Mouse (Mus musculus) intestine, embryonic 16.5 days (tissue): Measurements from ENCODE around the gene Zfyve27. TPM values are rescaled to one million over a fixed set of nuclear protein-coding genes. Genes with fewer than 3 reads are reported as not detected.

Experiments used
- ATAC-seq: fragments of 200-750 bp; cut with Nextera tagmentation; 2 replicates; pipeline ENCODE4 v1.8.0; 2017; ENCODE audit warnings: moderate TSS enrichment, moderate library complexity
- H3K27ac ChIP-seq: fragments of 300-500 bp; sonication (generic); 2 replicates; pipeline ENCODE4 v1.5.1; 2014; ENCODE audit warnings: mild to moderate bottlenecking, low read length
- H3K27me3 ChIP-seq: fragments of 300-500 bp; sonication (generic); replicated peaks from 2 replicates; pipeline ENCODE4 v1.6.1; 2014; ENCODE audit warnings: low read length, control low read depth, mixed read lengths; ENCODE audit not compliant: control insufficient read depth, insufficient read depth
- H3K36me3 ChIP-seq: fragments of 300-500 bp; sonication (generic); 2 replicates; pipeline ENCODE4 v1.6.1; 2014; ENCODE audit warnings: low read length, control low read depth; ENCODE audit not compliant: control insufficient read depth, insufficient read depth
- H3K4me1 ChIP-seq: fragments of 300-500 bp; sonication (generic); 2 replicates; pipeline ENCODE4 v1.6.1; 2014; ENCODE audit warnings: low read length, control low read depth, mixed read lengths; ENCODE audit not compliant: control insufficient read depth, insufficient read depth
- H3K4me2 ChIP-seq: fragments of 300-500 bp; sonication (generic); 2 replicates; pipeline ENCODE4 v1.6.1; 2014; ENCODE audit warnings: low read depth, low read length, control low read depth
- H3K4me3 ChIP-seq: fragments of 300-500 bp; sonication (generic); 2 replicates; pipeline ENCODE4 v1.5.1; 2014; ENCODE audit warnings: mild to moderate bottlenecking, low read length
- H3K9ac ChIP-seq: fragments of 300-500 bp; sonication (generic); 2 replicates; pipeline ENCODE4 v1.6.1; 2014; ENCODE audit warnings: low read depth, low read length
- H3K9me3 ChIP-seq: fragments of 300-500 bp; sonication (generic); 2 replicates; pipeline ENCODE4 v1.6.1; 2016; ENCODE audit warnings: low read length, control low read depth; ENCODE audit not compliant: control insufficient read depth
- WGBS: fragments of 180-500 bp; shearing (Covaris S2); extraction: QIAGEN DNeasy Blood & Tissue Kit; methylation state at CpG from one replicate; pipeline ENCODE4 v1.1.7; 2014; 5-methylcytosine and 5-hydroxymethylcytosine counted together
- polyA plus RNA-seq: library from polyadenylated mRNA; unstranded; fragments of >200 nt; fragmentation: Nextera tagmentation; extraction: Ambion mirVana; gene quantifications from 2 replicates; pipeline ENCODE4 v1.2.1, GENCODE M21; 2015

Gene Zfyve27
- 19.0 and 20.6 TPM in 2 replicates for polyA plus RNA-seq

GRCm38 (mm10) chr19:42163764-42164163, at the start of gene Zfyve27:
TSS of gene Zfyve27 (plus strand) at chr19:42163951.
- H3K36me3 ChIP-seq = no peaks in the 10 kb centered on the region
- H3K4me1 ChIP-seq = peaks cover 3% of the 10 kb centered on the region; the same call in 1 of the 2 replicates
- H3K27me3 ChIP-seq = no peaks in the 10 kb centered on the region
- no peak within 1 kb of the TSS for H3K27ac ChIP-seq
- H3K4me3 ChIP-seq = no peak within 1 kb of the TSS
- no peak for ATAC-seq
- 48% methylated on average over 5 of the region's 5 CpGs for WGBS
- no peaks in the 10 kb centered on the region for H3K9me3 ChIP-seq
- H3K9ac ChIP-seq = no peak within 1 kb of the TSS
- H3K4me2 ChIP-seq = no peak within 1 kb of the TSS

DNA sequence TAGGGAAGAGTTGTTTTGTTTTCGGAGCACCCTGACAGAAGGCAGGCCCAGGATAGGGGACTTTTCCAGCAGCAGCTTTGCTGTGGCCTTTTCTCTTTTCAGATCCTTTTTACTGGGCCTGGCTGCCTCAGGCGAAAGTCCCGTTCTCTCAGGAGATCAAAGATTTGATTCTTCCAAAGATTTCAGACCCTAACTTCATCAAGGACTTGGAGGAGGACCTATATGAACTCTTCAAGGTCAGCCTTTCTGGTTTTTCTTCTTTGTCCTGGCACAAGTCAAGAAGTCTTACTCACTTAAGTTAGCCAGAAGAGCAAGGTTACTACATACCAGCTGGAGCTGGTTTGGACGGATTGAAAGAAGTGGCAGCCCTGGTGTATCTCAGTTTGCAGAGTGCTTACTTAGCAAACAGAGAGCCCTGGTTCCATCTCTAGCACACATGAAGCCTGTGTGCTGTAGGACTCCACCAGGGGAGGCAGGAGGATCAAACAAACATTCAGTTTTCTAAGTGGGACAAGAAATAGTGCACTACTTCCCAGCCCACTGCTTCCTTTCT, 47.9 kb upstream of the Zfyve27 start:
- no peak overlapping the region for H3K9ac ChIP-seq
- WGBS = 88% methylated on average over 4 of the region's 4 CpGs
- no peak overlapping the region for H3K27ac ChIP-seq
- H3K27me3 ChIP-seq = no peaks in the 10 kb centered on the region
- no peak for ATAC-seq
- no peaks in the 10 kb centered on the region for H3K4me1 ChIP-seq
- H3K9me3 ChIP-seq = no peaks in the 10 kb centered on the region
- no peak overlapping the region for H3K4me3 ChIP-seq
- peaks cover 11% of the 10 kb centered on the region; the same call in 1 of the 2 replicates for H3K36me3 ChIP-seq
- H3K4me2 ChIP-seq = no peak overlapping the region

GRCm38 (mm10) chr19:42118142-42118541, 45.6 kb upstream of the Zfyve27 start:
- Histone ChIP-seq H3K27ac (no peak overlapping the region), H3K36me3 (peaks cover 11% of the 10 kb centered on the region; the same call in 1 of the 2 replicates), H3K27me3 (no peaks in the 10 kb centered on the region), H3K4me1 (no peaks in the 10 kb centered on the region), H3K4me2 (no peak overlapping the region), H3K9me3 (no peaks in the 10 kb centered on the region), H3K9ac (no peak overlapping the region), H3K4me3 (no peak overlapping the region)
- 90% methylated on average over 9 of the region's 9 CpGs for WGBS
- ATAC-seq = no peak

DNA sequence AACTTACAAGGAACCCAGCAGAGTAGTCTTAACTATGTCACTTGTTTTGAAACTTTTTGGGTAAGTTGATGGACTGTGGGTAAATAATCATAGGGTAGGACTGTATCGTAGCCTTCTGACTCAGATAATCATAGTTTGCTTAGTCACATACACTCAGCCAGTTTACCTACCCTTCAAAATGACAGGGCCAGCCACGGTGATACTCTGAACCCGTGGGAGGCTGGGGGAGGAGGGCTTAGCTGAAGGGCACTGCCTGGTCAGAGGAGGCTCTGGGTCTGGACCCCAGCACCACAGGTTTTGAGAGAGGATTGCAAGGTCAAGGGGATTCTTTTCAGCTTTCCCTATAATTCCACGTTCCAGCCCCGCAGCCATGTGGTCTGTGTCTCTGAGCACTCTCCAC, 45.2 kb upstream of the Zfyve27 start:
- H3K27ac ChIP-seq = no peak overlapping the region
- no peak overlapping the region for H3K4me2 ChIP-seq
- H3K27me3 ChIP-seq = no peaks in the 10 kb centered on the region
- ATAC-seq = no peak
- H3K9ac ChIP-seq = no peak overlapping the region
- H3K4me1 ChIP-seq = peaks cover 1% of the 10 kb centered on the region; the same call in 1 of the 2 replicates
- peaks cover 11% of the 10 kb centered on the region; the same call in 1 of the 2 replicates for H3K36me3 ChIP-seq
- H3K4me3 ChIP-seq = no peak overlapping the region
- WGBS = 69% methylated on average over 5 of the region's 5 CpGs
- H3K9me3 ChIP-seq = no peaks in the 10 kb centered on the region

- no peak overlapping the region for H3K4me2 ChIP-seq
- no peaks in the 10 kb centered on the region for H3K27me3 ChIP-seq
- H3K4me3 ChIP-seq = no peak overlapping the region
- H3K9me3 ChIP-seq = no peaks in the 10 kb centered on the region
- ATAC-seq = no peak
- H3K36me3 ChIP-seq = peaks cover 14% of the 10 kb centered on the region; the same call in 1 of the 2 replicates
- no peak overlapping the region for H3K27ac ChIP-seq
- WGBS = 90% methylated on average over 8 of the region's 8 CpGs
- H3K9ac ChIP-seq = no peak overlapping the region
- peaks cover 6% of the 10 kb centered on the region; the same call in 1 of the 2 replicates for H3K4me1 ChIP-seq
Measured at GRCm38 (mm10) chr19:42120451-42120850, 43.3 kb upstream of the Zfyve27 start.

DNA sequence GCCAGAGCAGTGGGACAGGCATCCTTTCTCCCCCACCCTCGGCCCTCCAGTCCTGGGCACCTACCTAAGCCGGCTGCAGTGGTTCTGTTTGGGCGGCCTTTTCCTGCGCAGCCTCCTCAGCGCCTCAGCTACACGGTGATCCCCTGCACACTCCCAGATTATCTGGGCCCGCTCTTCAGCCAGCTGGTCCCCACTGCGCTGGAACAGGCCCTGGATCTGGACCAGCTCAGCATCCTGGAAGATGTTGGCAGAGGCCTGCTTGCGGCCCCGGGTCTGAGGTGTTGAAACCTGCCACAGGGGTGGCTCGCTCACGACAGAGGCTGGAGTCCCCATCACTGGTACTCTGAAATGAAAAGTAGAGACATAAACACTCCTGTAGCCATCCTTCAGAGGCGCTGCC, 39.1 kb upstream of the Zfyve27 start:
- H3K36me3 ChIP-seq = 0 out of 2 replicates have a peak, but pooled peaks cover 6% of the 10 kb centered on the region
- ATAC-seq = no peak
- no peak overlapping the region for H3K9ac ChIP-seq
- no peak overlapping the region for H3K4me2 ChIP-seq
- H3K4me3 ChIP-seq = no peak overlapping the region
- H3K27me3 ChIP-seq = no peaks in the 10 kb centered on the region
- H3K9me3 ChIP-seq = no peaks in the 10 kb centered on the region
- WGBS = 82% methylated on average over 13 of the region's 13 CpGs
- peaks cover 22% of the 10 kb centered on the region for H3K4me1 ChIP-seq
- no peak overlapping the region for H3K27ac ChIP-seq

GRCm38 (mm10) chr19:42125501-42126218, 38.1 kb upstream of the Zfyve27 start:
- Histone ChIP-seq H3K4me2 (no peak overlapping the region), H3K36me3 (0 out of 2 replicates have a peak, but pooled peaks cover 3% of the 10 kb centered on the region), H3K4me3 (no peak overlapping the region), H3K27me3 (no peaks in the 10 kb centered on the region), H3K4me1 (peaks cover 24% of the 10 kb centered on the region), H3K9me3 (no peaks in the 10 kb centered on the region), H3K9ac (no peak overlapping the region), H3K27ac (no peak overlapping the region)
- 79% methylated on average over 11 of the region's 11 CpGs for WGBS
- ATAC-seq = no peak

DNA sequence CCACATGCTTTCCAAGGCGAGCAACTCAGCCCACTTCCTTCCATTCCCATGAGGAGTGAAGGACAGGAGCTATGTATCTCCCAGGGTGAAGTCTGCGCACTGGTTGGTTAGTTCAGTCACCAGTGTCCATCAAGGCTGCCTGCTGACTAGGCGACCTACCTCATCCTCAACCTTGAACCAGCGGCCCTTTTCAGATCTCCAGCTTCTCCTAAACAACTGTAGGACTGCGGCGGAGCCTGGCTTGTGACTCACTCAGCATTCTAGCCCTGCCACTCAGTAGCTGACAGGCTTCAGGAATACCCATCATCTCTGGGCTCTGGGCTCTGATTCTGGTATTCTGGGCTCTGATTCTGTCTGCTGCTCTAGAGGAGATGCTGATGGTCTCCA, 37.5 kb upstream of the Zfyve27 start:
- H3K27ac ChIP-seq = no peak overlapping the region
- H3K9ac ChIP-seq = no peak overlapping the region
- no peak overlapping the region for H3K4me2 ChIP-seq
- H3K27me3 ChIP-seq = no peaks in the 10 kb centered on the region
- H3K36me3 ChIP-seq = 0 out of 2 replicates have a peak, but pooled peaks cover 3% of the 10 kb centered on the region
- peaks cover 24% of the 10 kb centered on the region for H3K4me1 ChIP-seq
- H3K4me3 ChIP-seq = no peak overlapping the region
- WGBS = 85% methylated on average over 6 of the region's 6 CpGs
- no peaks in the 10 kb centered on the region for H3K9me3 ChIP-seq
- no peak for ATAC-seq

- Histone ChIP-seq H3K4me3 (no peak overlapping the region), H3K36me3 (0 out of 2 replicates have a peak, but pooled peaks cover 3% of the 10 kb centered on the region), H3K27ac (no peak overlapping the region), H3K9ac (no peak overlapping the region), H3K4me2 (no peak overlapping the region), H3K27me3 (no peaks in the 10 kb centered on the region), H3K4me1 (peaks cover 24% of the 10 kb centered on the region), H3K9me3 (no peaks in the 10 kb centered on the region)
- no peak for ATAC-seq
- 64% methylated on average over 5 of the region's 5 CpGs for WGBS
Measured at GRCm38 (mm10) chr19:42127024-42127423, 36.7 kb upstream of the Zfyve27 start.
